Mouse (Mus musculus) heart, adult 11 months (tissue): ENCODE results near the gene Mtmr11.
A peak's percentile ranks its signal among the peaks of the same experiment; 100 is the strongest.
"Not testable (repeated sequence)": the region's sequence is repeated elsewhere in the genome, so short reads cannot be mapped to it uniquely, and the experiment has no call there.

Experiments
- DNase-seq: peaks from one replicate; pipeline ENCODE4 v3.0.0; 2022

The Mtmr11 gene

GRCm38 (mm10) chr3:96219191-96219641, 57.4 kb downstream of the Mtmr11 start:
- peak; percentile 94 for DNase-seq

- DNase-seq: peak; percentile 99
Measured at GRCm38 (mm10) chr3:96219661-96220130, 57.9 kb downstream of the Mtmr11 start, which contains the start of the genes Bola1 and Hist2h2ab. TSS of gene Bola1 (minus strand) at chr3:96219709. TSS of gene Hist2h2ab (plus strand) at chr3:96219865.

- not testable (repeated sequence) for DNase-seq
Measured at GRCm38 (mm10) chr3:96220131-96220764, 58.4 kb downstream of the Mtmr11 start.

DNA sequence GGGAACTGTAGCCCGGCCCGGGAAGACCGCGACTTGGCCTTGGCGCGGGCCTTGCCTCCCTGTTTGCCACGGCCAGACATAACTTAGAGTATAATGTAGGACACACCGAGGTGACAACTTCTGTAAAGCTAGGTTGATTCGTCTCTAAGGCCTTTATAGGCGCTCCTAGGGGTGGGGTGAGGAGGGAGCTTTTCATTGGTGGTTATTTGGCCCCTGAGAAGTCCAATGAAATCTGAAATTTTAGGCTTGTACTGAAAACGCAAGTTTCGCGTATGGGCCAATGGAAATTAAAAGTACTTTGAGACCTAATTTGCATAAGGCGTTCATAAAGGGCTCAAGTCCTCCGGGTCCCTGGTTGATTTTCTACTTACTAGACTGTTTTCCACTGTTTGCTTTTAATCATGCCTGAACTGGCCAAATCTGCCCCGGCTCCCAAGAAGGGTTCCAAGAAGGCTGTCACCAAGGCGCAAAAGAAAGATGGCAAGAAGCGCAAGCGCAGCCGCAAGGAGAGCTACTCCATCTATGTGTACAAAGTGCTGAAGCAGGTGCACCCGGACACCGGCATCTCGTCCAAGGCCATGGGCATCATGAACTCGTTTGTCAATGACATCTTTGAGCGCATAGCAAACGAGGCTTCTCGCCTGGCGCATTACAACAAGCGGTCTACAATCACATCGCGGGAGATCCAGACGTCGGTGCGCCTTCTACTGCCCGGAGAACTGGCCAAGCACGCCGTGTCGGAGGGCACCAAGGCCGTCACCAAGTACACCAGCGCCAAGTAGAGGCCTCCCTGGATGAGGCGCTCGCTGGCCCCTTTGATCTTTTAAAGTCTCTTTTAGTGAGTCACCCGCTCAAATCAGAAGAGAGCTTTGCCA, 59.2 kb downstream of the Mtmr11 start, which contains the start of the genes Hist2h2ac and Hist2h2be:
Hist2h2ac (minus strand) TSS at position 116 of the 875 bp plus-strand sequence.
Hist2h2be (plus strand) TSS at position 355 of the 875 bp plus-strand sequence.
- peak; percentile 99 for DNase-seq
